14 mouse cellular contexts compared by ENCODE assay signal in the genomic region with DNA sequence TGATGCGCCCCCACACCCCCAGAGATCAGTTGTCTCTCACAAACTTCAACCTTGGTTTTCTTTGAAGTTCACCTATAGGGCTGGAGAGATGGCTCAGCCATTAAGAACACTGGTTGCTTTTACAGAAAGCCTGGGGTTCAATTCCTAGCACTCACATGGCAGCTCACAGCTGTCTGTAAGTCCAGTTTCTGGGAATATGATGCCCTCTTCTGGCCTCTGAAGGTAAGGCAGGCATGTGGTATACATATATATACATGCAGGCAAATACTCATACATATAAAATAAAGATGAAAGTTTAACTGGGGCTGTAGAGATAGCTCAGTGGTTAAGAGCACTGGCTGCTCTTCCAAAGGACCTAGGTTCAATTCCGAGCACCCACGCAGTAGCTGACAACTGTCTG. TPM values are rescaled to one million over a fixed set of nuclear protein-coding genes. Genes with fewer than 3 reads are reported as not detected.
DNase-seq lines count a peak whose midpoint lies in the region; ATAC-seq and TF ChIP-seq lines count a peak whose summit lies in the region.
"Had no signal": no experiment of that assay in that cellular context is flagged by ENCODE, and none has a peak within 500 bp of the region (broad histone marks: within the 10 kb centered on the region; RNA-seq: fewer than 3 reads in every experiment).

No protein-coding gene starts in this region.

- H3K27ac ChIP-seq in kidney, postnatal 0 days, result no peak overlapping the region
- H3K27ac ChIP-seq in midbrain, postnatal 0 days (ENCODE audit: low read depth, low read length), result no peak overlapping the region
- no peak overlapping the region for H3K27ac ChIP-seq in midbrain, embryonic 10.5 days (replicated peaks)
- H3K27ac ChIP-seq in forebrain, embryonic 16.5 days (ENCODE audit: low read length), result no peak overlapping the region
- H3K27ac ChIP-seq: embryonic facial prominence, embryonic 12.5 days; forebrain, embryonic 10.5 days; hindbrain, embryonic 14.5 days had no signal

- no peak overlapping the region for H3K4me2 ChIP-seq in kidney, postnatal 0 days (ENCODE audit: low read length)
- no peak overlapping the region for H3K4me2 ChIP-seq in midbrain, postnatal 0 days (ENCODE audit: low read depth, low read length, poor library complexity, severe bottlenecking)
- no peak overlapping the region for H3K4me2 ChIP-seq in forebrain, embryonic 16.5 days (ENCODE audit: low read length)
- H3K4me2 ChIP-seq: embryonic facial prominence, embryonic 12.5 days; hindbrain, embryonic 14.5 days had no signal

- no peak overlapping the region for H3K4me3 ChIP-seq in kidney, postnatal 0 days (replicated peaks; ENCODE audit: low read depth, low read length)
- H3K4me3 ChIP-seq in midbrain, postnatal 0 days (ENCODE audit: low read depth, low read length), result no peak overlapping the region
- H3K4me3 ChIP-seq in midbrain, embryonic 10.5 days, result no peak overlapping the region
- no peak overlapping the region for H3K4me3 ChIP-seq in forebrain, embryonic 16.5 days (replicated peaks; ENCODE audit: low read length)
- H3K4me3 ChIP-seq: embryonic facial prominence, embryonic 12.5 days; forebrain, embryonic 10.5 days had no signal

- ATAC-seq in kidney, postnatal 0 days (replicated peaks; ENCODE audit: low FRiP score, low read depth), result no peak
- ATAC-seq in midbrain, postnatal 0 days (ENCODE audit: low FRiP score), result no peak
- no peak for ATAC-seq in forebrain, embryonic 16.5 days

- no peaks in the 10 kb centered on the region for H3K36me3 ChIP-seq in kidney, postnatal 0 days (ENCODE audit: insufficient read depth, low read length)
- H3K36me3 ChIP-seq in midbrain, postnatal 0 days (ENCODE audit: insufficient read depth, low read length), result no peaks in the 10 kb centered on the region
- H3K36me3 ChIP-seq in midbrain, embryonic 10.5 days, result no peaks in the 10 kb centered on the region
- H3K36me3 ChIP-seq in splenic B cell, adult 2 months (ENCODE audit: control insufficient read depth, insufficient read depth, low read length, poor library complexity, severe bottlenecking), result no peaks in the 10 kb centered on the region
- H3K36me3 ChIP-seq in forebrain, embryonic 16.5 days (ENCODE audit: control insufficient read depth, insufficient read depth), result no peaks in the 10 kb centered on the region
- H3K36me3 ChIP-seq: embryonic facial prominence, embryonic 12.5 days; forebrain, embryonic 10.5 days; G1E had no signal

- no peaks in the 10 kb centered on the region for H3K9me3 ChIP-seq in kidney, postnatal 0 days (replicated peaks; ENCODE audit: low read length)
- no peaks in the 10 kb centered on the region for H3K9me3 ChIP-seq in midbrain, postnatal 0 days (ENCODE audit: low read length)
- no peaks in the 10 kb centered on the region for H3K9me3 ChIP-seq in midbrain, embryonic 10.5 days (replicated peaks)
- no peaks in the 10 kb centered on the region for H3K9me3 ChIP-seq in forebrain, embryonic 16.5 days (ENCODE audit: control insufficient read depth, low read length)
- H3K9me3 ChIP-seq: embryonic facial prominence, embryonic 12.5 days had no signal

- DNase-seq in kidney, postnatal 0 days (ENCODE audit: low spot score), result no peak
- DNase-seq in kidney, postnatal 10 days, result no peak
- DNase-seq in midbrain, postnatal 0 days (ENCODE audit: low spot score), result no peak
- no peak for DNase-seq in midbrain, embryonic 10.5 days (ENCODE audit: low spot score)
- peak; percentile 35 for DNase-seq in NIH3T3 (ENCODE audit: low read depth)
- peak; percentile 31 for DNase-seq in splenic B cell, adult 2 months (ENCODE audit: low read depth, low spot score)
- DNase-seq: cerebellum, postnatal 25 days; layer of hippocampus, postnatal 36 days; right cerebral cortex, postnatal 14 days had no signal

- 92% methylated on average over 3 of the region's 3 CpGs for WGBS in kidney, postnatal 0 days
- 94% methylated on average over 3 of the region's 3 CpGs for WGBS in midbrain, postnatal 0 days
- WGBS in midbrain, embryonic 10.5 days, result 90% methylated on average over 3 of the region's 3 CpGs
- 93% methylated on average over 3 of the region's 3 CpGs for WGBS in forebrain, embryonic 16.5 days

- no peaks in the 10 kb centered on the region for H3K4me1 ChIP-seq in kidney, postnatal 0 days (replicated peaks; ENCODE audit: insufficient read depth, low read length)
- H3K4me1 ChIP-seq in midbrain, postnatal 0 days (ENCODE audit: insufficient read depth, low read length), result no peaks in the 10 kb centered on the region; the same call in 1 of the 2 replicates
- peaks cover 24% of the 10 kb centered on the region for H3K4me1 ChIP-seq in midbrain, embryonic 10.5 days
- no peaks in the 10 kb centered on the region for H3K4me1 ChIP-seq in forebrain, embryonic 16.5 days (replicated peaks; ENCODE audit: control insufficient read depth, insufficient read depth, low read length)

- H3K9ac ChIP-seq in kidney, postnatal 0 days (ENCODE audit: low read depth, low read length), result no peak overlapping the region
- H3K9ac ChIP-seq in midbrain, postnatal 0 days (replicated peaks; ENCODE audit: low read length, poor library complexity, severe bottlenecking), result no peak overlapping the region
- no peak overlapping the region for H3K9ac ChIP-seq in forebrain, embryonic 16.5 days (replicated peaks; ENCODE audit: low read depth, low read length)
- H3K9ac ChIP-seq: embryonic facial prominence, embryonic 12.5 days; hindbrain, embryonic 14.5 days had no signal

- H3K27me3 ChIP-seq in kidney, postnatal 0 days (ENCODE audit: insufficient read depth, low read length), result no peaks in the 10 kb centered on the region
- no peaks in the 10 kb centered on the region for H3K27me3 ChIP-seq in midbrain, postnatal 0 days (ENCODE audit: insufficient read depth, low read length)
- no peaks in the 10 kb centered on the region for H3K27me3 ChIP-seq in midbrain, embryonic 10.5 days (ENCODE audit: low read depth, poor library complexity, severe bottlenecking)
- H3K27me3 ChIP-seq in splenic B cell, adult 2 months (ENCODE audit: control insufficient read depth, insufficient read depth, low read length, poor library complexity, severe bottlenecking), result no peaks in the 10 kb centered on the region
- no peaks in the 10 kb centered on the region for H3K27me3 ChIP-seq in forebrain, embryonic 16.5 days (replicated peaks; ENCODE audit: control insufficient read depth, insufficient read depth, low read length)
- H3K27me3 ChIP-seq: embryonic facial prominence, embryonic 12.5 days had no signal

- peak; percentile 44; the same call in 1 of the 2 replicates for TF ChIP-seq CTCF in kidney, postnatal 0 days (IDR thresholded peaks at IDR 0.05; ENCODE audit: low read depth)
- peak; percentile 39 for TF ChIP-seq CTCF in midbrain, postnatal 0 days (IDR thresholded peaks at IDR 0.05)

RNA-seq across cellular contexts. Expression of a gene that starts 56.4 kb away (rescaled TPM):
- 14.6 and 15.5 TPM in 2 replicates for polyA plus RNA-seq in kidney, postnatal 0 days (2015; fragmentation: Nextera tagmentation; extraction: Ambion mirVana)
- 22.8 and 37.8 TPM in 2 replicates for total RNA-seq in midbrain, postnatal 0 days (2014; rRNA removed)
- polyA plus RNA-seq in midbrain, postnatal 0 days (2015; fragmentation: Nextera tagmentation; extraction: Ambion mirVana), result 15.5 and 17.8 TPM in 2 replicates
- polyA plus RNA-seq in midbrain, embryonic 10.5 days (2016; fragmentation: Nextera tagmentation; extraction: Ambion mirVana), result 16.2 and 19.1 TPM in 2 replicates
- polyA plus RNA-seq in forebrain, embryonic 16.5 days (2015; fragmentation: Nextera tagmentation; extraction: Ambion mirVana), result 26.5 and 27.1 TPM in 2 replicates
- total RNA-seq: G1E had no signal

Comparison
In these comparisons a context has a peak if more than half of its experiments do, and no peak if none do; other contexts are left out.
1. DNase-seq: peak in NIH3T3 (single experiment) and splenic B cell, adult 2 months (single experiment); none in kidney, postnatal 0 days (single experiment), kidney, postnatal 10 days (single experiment), midbrain, postnatal 0 days (single experiment) and midbrain, embryonic 10.5 days (single experiment).